Comparison of ENCODE assay signal across 29 mouse cellular contexts in genomic region chr15:95902396-95902795, GRCm38 (mm10).
"Had no signal": no experiment of that assay in that cellular context is flagged by ENCODE, and none has a peak within 500 bp of the region (broad histone marks: within the 10 kb centered on the region; RNA-seq: fewer than 3 reads in every experiment).

No protein-coding gene starts in this region.

- H3K27me3 ChIP-seq: heart, embryonic 12.5 days; heart, embryonic 13.5 days; heart, embryonic 15.5 days; hindbrain, embryonic 12.5 days; hindbrain, embryonic 13.5 days; hindbrain, embryonic 15.5 days; intestine, embryonic 15.5 days; kidney, embryonic 15.5 days had no signal

- H3K4me3 ChIP-seq: heart, embryonic 12.5 days; heart, embryonic 13.5 days; heart, embryonic 15.5 days; hindbrain, embryonic 10.5 days; hindbrain, embryonic 12.5 days; hindbrain, embryonic 13.5 days; hindbrain, embryonic 15.5 days; intestine, embryonic 15.5 days; kidney, embryonic 15.5 days; layer of hippocampus, adult 2 months; left cerebral cortex, adult 2 months had no signal

- H3K36me3 ChIP-seq: heart, embryonic 13.5 days; heart, embryonic 15.5 days; hindbrain, embryonic 12.5 days; hindbrain, embryonic 13.5 days; hindbrain, embryonic 15.5 days; intestine, embryonic 15.5 days; kidney, embryonic 15.5 days had no signal

- DNase-seq: heart, postnatal 10 days; heart, postnatal 14 days; heart, postnatal 36 days; kidney, adult 11 months; kidney, adult 18-20 months; kidney, adult 2 months; kidney, adult 8-10 months; kidney, adult 9 months; kidney, postnatal 10 days; kidney, postnatal 14 days; kidney, postnatal 25 days; kidney, postnatal 36 days; kidney, postnatal 4 days; layer of hippocampus, adult 9-11 months; layer of hippocampus, postnatal 36 days had no signal

- H3K9me3 ChIP-seq: heart, embryonic 12.5 days; heart, embryonic 13.5 days; heart, embryonic 15.5 days; hindbrain, embryonic 10.5 days; hindbrain, embryonic 12.5 days; hindbrain, embryonic 13.5 days; hindbrain, embryonic 15.5 days; intestine, embryonic 15.5 days; kidney, embryonic 15.5 days had no signal

- H3K27ac ChIP-seq: heart, embryonic 13.5 days; heart, embryonic 15.5 days; hindbrain, embryonic 10.5 days; hindbrain, embryonic 12.5 days; hindbrain, embryonic 13.5 days; hindbrain, embryonic 14.5 days; hindbrain, embryonic 15.5 days; hindbrain, postnatal 0 days; intestine, embryonic 15.5 days; kidney, embryonic 15.5 days; kidney, postnatal 0 days; layer of hippocampus, adult 2 months; left cerebral cortex, adult 2 months had no signal
